Mouse (Mus musculus) embryonic fibroblast, embryonic 13.5 days (primary cell): Measurements from ENCODE around the gene C1ra.
"Not testable (repeated sequence)": the region's sequence is repeated elsewhere in the genome, so short reads cannot be mapped to it uniquely, and the experiment has no call there.

Source experiments
- CTCF ChIP-seq: IDR thresholded peaks from 2 replicates; pipeline ENCODE4 v1.5.1; 2011; ENCODE audit warnings: mild to moderate bottlenecking, control low read depth, low read length, moderate library complexity, borderline replicate concordance; ENCODE audit not compliant: insufficient read depth
- POLR2A ChIP-seq: IDR thresholded peaks from 2 replicates; pipeline ENCODE4 v1.6.1; 2011; ENCODE audit warnings: low read depth, mild to moderate bottlenecking, control low read depth, low read length, moderate library complexity

GRCm38 (mm10) chr6:124509192-124509591, 3.0 kb upstream of the C1ra start:
- not testable (repeated sequence) for TF ChIP-seq POLR2A, CTCF
